Mouse (Mus musculus): Measurements from ENCODE around the gene Vkorc1l1. TPM values are rescaled to one million over a fixed set of nuclear protein-coding genes. Genes with fewer than 3 reads are reported as not detected.
"Not testable (repeated sequence)": the region's sequence is repeated elsewhere in the genome, so short reads cannot be mapped to it uniquely, and the experiment has no call there.

Vkorc1l1 gene
- polyA plus RNA-seq, 1 experiment from 2014 or later = 13.3 TPM

DNA sequence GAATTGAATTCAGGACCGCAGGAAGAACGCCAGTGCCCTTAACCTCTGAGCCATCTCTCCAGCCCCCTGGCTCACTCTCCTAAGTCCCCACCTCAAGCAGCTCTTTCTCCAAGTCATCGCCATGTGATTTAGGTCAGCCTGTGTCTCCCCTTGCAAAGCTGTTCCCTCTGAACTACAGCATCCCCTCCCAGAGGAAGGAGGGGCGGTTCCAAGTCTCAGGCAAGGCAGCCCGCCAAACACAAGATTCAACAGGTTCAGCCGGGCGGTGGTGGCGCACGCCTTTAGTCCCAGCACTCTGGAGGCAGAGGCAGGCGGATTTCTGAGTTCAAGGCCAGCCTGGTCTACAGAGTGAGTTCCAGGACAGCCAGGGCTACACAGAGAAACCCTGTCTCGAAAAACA lies 26.3 kb upstream of the Vkorc1l1 start:
- not testable (repeated sequence) for ATAC-seq (replicated peaks; ENCODE audit: extremely low read depth, insufficient read depth, low FRiP score); H3K27ac ChIP-seq (ENCODE audit: low read length); H3K27me3 ChIP-seq (ENCODE audit: control insufficient read depth, insufficient read depth, low read length); H3K9me3 ChIP-seq (replicated peaks; ENCODE audit: control insufficient read depth, low read length); H3K4me2 ChIP-seq (ENCODE audit: low read depth, low read length); H3K36me3 ChIP-seq (ENCODE audit: control insufficient read depth, insufficient read depth); H3K9ac ChIP-seq (ENCODE audit: low read length); H3K4me1 ChIP-seq (ENCODE audit: control insufficient read depth, insufficient read depth, low read length); H3K4me3 ChIP-seq (ENCODE audit: low read length)
- 75% methylated on average over 11 of the region's 11 CpGs for WGBS

DNA sequence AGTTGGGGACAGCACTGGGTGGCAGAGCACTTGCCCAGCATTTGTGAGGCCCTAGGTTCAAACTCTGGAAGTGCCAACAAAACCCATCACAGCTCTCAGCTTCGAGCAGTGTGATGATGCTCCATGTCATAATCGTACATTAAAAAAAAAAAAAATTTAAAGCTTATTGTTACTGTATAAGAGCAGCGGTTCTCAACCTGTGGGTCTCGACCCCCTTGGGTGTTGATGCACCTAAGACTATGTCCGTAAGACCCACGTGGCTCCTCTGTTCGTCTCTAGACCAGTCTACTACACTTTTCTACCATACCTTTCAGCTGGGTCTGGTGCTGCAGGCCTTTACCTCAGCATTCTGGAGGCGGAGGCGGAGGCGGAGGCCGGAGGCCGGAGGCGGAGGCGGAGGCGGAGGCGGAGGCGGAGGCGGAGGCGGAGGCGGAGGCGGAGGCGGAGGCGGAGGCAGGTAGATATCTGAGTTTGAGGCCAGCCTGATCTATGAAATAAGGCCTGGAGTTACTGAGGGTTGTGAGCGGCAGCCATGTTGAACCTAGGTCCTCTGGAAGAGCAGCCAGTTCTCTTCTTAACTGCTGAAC lies 23.6 kb upstream of the Vkorc1l1 start:
- no peak overlapping the region for H3K27ac ChIP-seq (ENCODE audit: low read length)
- H3K27me3 ChIP-seq (ENCODE audit: control insufficient read depth, insufficient read depth, low read length) = no peaks in the 10 kb centered on the region
- ATAC-seq (replicated peaks; ENCODE audit: extremely low read depth, insufficient read depth, low FRiP score) = no peak
- no peak overlapping the region for H3K9ac ChIP-seq (ENCODE audit: low read length)
- 85% methylated on average over 24 of the region's 24 CpGs for WGBS
- H3K4me3 ChIP-seq (ENCODE audit: low read length) = no peak overlapping the region
- H3K4me2 ChIP-seq (ENCODE audit: low read depth, low read length) = no peak overlapping the region
- H3K36me3 ChIP-seq (ENCODE audit: control insufficient read depth, insufficient read depth) = no peaks in the 10 kb centered on the region
- no peaks in the 10 kb centered on the region for H3K9me3 ChIP-seq (replicated peaks; ENCODE audit: control insufficient read depth, low read length)
- no peaks in the 10 kb centered on the region for H3K4me1 ChIP-seq (ENCODE audit: control insufficient read depth, insufficient read depth, low read length)

DNA sequence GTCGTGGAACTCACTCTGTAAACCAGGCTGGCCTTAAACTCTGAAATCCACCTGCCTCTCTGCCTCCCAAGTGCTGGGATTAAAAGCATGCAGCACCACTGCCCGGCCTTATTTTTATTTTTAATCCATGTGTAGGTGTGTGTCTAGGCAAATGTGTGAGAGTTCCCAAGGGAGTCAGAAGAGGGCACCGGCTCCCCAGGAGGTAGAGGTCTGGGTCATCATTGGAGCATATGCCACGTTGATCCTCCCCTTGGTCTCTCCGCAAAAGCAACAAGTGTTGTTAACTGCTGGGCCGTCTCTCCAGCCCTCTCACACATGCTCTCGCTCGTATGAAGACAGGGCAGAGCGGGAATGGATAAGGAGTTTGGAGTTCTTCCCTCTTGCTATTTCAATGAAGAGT lies 23.0 kb upstream of the Vkorc1l1 start:
- no peaks in the 10 kb centered on the region for H3K27me3 ChIP-seq (ENCODE audit: control insufficient read depth, insufficient read depth, low read length)
- H3K9ac ChIP-seq (ENCODE audit: low read length) = no peak overlapping the region
- no peak overlapping the region for H3K4me2 ChIP-seq (ENCODE audit: low read depth, low read length)
- no peaks in the 10 kb centered on the region for H3K36me3 ChIP-seq (ENCODE audit: control insufficient read depth, insufficient read depth)
- H3K4me3 ChIP-seq (ENCODE audit: low read length) = no peak overlapping the region
- H3K9me3 ChIP-seq (replicated peaks; ENCODE audit: control insufficient read depth, low read length) = no peaks in the 10 kb centered on the region
- no peaks in the 10 kb centered on the region for H3K4me1 ChIP-seq (ENCODE audit: control insufficient read depth, insufficient read depth, low read length)
- ATAC-seq (replicated peaks; ENCODE audit: extremely low read depth, insufficient read depth, low FRiP score) = no peak
- 72% methylated on average over 9 of the region's 9 CpGs for WGBS
- H3K27ac ChIP-seq (ENCODE audit: low read length) = no peak overlapping the region

DNA sequence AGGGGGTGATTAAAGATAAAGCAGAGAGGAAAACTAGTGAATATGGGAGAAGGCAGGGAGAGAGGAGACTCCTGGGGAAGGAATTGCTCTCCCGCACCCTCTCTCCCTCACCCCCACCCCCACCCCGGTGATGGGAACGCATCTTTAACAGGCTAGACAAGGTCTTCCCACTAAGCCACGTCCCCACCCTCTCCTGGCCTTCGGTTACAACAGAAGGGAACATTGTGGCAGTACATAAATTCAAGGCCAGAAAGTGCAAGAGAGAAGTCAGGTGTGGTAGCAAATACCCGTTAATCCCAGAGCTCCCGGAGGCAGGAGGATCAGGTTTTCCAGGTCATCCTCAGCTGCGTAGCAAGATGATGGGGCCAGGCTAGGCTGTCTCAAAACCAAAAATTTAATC lies 22.4 kb upstream of the Vkorc1l1 start:
- Histone ChIP-seq H3K4me2 (ENCODE audit: low read depth, low read length) (no peak overlapping the region), H3K9me3 (replicated peaks; ENCODE audit: control insufficient read depth, low read length) (no peaks in the 10 kb centered on the region), H3K9ac (ENCODE audit: low read length) (no peak overlapping the region), H3K4me1 (ENCODE audit: control insufficient read depth, insufficient read depth, low read length) (no peaks in the 10 kb centered on the region), H3K27me3 (ENCODE audit: control insufficient read depth, insufficient read depth, low read length) (no peaks in the 10 kb centered on the region), H3K27ac (ENCODE audit: low read length) (no peak overlapping the region), H3K36me3 (ENCODE audit: control insufficient read depth, insufficient read depth) (no peaks in the 10 kb centered on the region), H3K4me3 (ENCODE audit: low read length) (no peak overlapping the region)
- WGBS = 57% methylated on average over 8 of the region's 8 CpGs
- ATAC-seq (replicated peaks; ENCODE audit: extremely low read depth, insufficient read depth, low FRiP score) = no peak

DNA sequence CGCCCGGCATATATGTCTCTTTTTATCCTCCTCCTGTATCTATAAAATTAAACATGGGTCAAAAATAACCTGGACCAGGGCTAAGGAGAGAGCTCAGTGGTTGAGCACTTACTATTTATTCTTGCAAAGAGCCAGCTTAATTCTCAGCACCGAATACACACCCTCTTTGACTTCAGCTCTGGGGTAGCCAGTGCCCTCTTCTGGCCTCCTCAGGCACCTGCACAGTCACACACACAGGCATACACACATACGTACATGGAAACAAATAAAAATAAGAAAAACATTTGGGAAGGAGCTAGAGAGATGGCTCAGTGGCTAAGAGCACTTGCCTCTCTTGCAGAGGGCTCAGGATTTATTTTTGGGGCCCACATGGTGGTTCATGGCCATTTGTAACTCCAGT lies 19.8 kb upstream of the Vkorc1l1 start:
- no peaks in the 10 kb centered on the region for H3K27me3 ChIP-seq (ENCODE audit: control insufficient read depth, insufficient read depth, low read length)
- WGBS = 93% methylated on average over 4 of the region's 4 CpGs
- H3K36me3 ChIP-seq (ENCODE audit: control insufficient read depth, insufficient read depth) = no peaks in the 10 kb centered on the region
- H3K9ac ChIP-seq (ENCODE audit: low read length) = no peak overlapping the region
- no peak overlapping the region for H3K4me3 ChIP-seq (ENCODE audit: low read length)
- H3K4me2 ChIP-seq (ENCODE audit: low read depth, low read length) = no peak overlapping the region
- no peak for ATAC-seq (replicated peaks; ENCODE audit: extremely low read depth, insufficient read depth, low FRiP score)
- H3K4me1 ChIP-seq (ENCODE audit: control insufficient read depth, insufficient read depth, low read length) = no peaks in the 10 kb centered on the region
- H3K9me3 ChIP-seq (replicated peaks; ENCODE audit: control insufficient read depth, low read length) = no peaks in the 10 kb centered on the region
- no peak overlapping the region for H3K27ac ChIP-seq (ENCODE audit: low read length)

DNA sequence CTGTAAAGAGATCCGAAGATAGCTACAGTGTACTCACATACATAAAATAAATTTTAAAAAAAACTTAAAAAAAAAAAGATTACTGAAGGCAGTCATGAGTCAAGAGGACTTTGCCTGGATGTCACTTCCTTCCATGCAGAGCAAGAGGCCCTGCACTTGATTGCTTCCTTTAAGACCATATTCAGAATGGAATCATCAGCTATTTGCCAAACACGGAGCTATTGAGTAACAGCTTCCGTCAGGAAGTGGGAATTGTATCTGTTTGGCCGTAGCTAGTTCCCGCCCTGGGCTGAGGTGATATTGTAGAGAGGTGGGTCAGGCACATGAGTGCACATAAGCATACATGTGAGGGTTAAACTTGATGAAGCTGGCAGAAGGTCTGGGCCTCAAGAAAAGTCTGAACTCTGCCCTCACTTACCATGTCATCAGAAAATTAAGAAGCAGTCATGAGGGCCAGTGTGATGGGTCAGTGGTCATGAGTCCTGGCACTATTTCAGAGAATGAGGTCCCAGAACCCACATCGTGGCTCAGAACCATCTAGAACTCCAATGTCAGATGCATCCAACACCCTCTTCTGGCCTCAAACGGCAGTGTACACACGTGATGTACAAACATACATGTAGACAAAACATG lies 16.8 kb upstream of the Vkorc1l1 start:
- no peak overlapping the region for H3K4me2 ChIP-seq (ENCODE audit: low read depth, low read length)
- 85% methylated on average over 8 of the region's 8 CpGs for WGBS
- no peak overlapping the region for H3K27ac ChIP-seq (ENCODE audit: low read length)
- H3K9me3 ChIP-seq (replicated peaks; ENCODE audit: control insufficient read depth, low read length) = no peaks in the 10 kb centered on the region
- no peaks in the 10 kb centered on the region for H3K36me3 ChIP-seq (ENCODE audit: control insufficient read depth, insufficient read depth)
- H3K27me3 ChIP-seq (ENCODE audit: control insufficient read depth, insufficient read depth, low read length) = no peaks in the 10 kb centered on the region
- H3K9ac ChIP-seq (ENCODE audit: low read length) = no peak overlapping the region
- no peak overlapping the region for H3K4me3 ChIP-seq (ENCODE audit: low read length)
- H3K4me1 ChIP-seq (ENCODE audit: control insufficient read depth, insufficient read depth, low read length) = no peaks in the 10 kb centered on the region
- ATAC-seq (replicated peaks; ENCODE audit: extremely low read depth, insufficient read depth, low FRiP score) = no peak

DNA sequence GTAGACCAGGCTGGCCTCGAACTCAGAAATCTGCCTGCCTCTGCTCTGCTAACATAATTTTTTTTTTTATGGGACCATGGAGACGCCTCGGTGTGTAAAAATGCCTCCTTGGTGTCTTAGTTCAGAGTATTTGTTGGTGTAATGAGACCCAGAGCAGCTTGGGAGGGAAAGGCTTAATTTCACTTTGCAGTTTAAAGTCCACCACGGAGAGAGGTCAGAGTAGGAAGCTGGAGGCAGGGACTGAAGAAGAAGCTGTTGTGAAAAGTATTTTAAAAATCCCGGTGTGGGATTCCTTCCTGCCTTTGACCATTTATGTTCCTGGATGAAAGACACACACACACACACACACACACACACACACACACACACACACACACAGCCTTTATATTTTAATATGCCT lies 15.8 kb upstream of the Vkorc1l1 start:
- Histone ChIP-seq H3K4me3 (ENCODE audit: low read length) (no peak overlapping the region), H3K27ac (ENCODE audit: low read length) (no peak overlapping the region), H3K4me1 (ENCODE audit: control insufficient read depth, insufficient read depth, low read length) (no peaks in the 10 kb centered on the region), H3K9me3 (replicated peaks; ENCODE audit: control insufficient read depth, low read length) (no peaks in the 10 kb centered on the region), H3K36me3 (ENCODE audit: control insufficient read depth, insufficient read depth) (no peaks in the 10 kb centered on the region), H3K9ac (ENCODE audit: low read length) (no peak overlapping the region), H3K27me3 (ENCODE audit: control insufficient read depth, insufficient read depth, low read length) (no peaks in the 10 kb centered on the region), H3K4me2 (ENCODE audit: low read depth, low read length) (no peak overlapping the region)
- 74% methylated on average over 5 of the region's 5 CpGs for WGBS
- no peak for ATAC-seq (replicated peaks; ENCODE audit: extremely low read depth, insufficient read depth, low FRiP score)

DNA sequence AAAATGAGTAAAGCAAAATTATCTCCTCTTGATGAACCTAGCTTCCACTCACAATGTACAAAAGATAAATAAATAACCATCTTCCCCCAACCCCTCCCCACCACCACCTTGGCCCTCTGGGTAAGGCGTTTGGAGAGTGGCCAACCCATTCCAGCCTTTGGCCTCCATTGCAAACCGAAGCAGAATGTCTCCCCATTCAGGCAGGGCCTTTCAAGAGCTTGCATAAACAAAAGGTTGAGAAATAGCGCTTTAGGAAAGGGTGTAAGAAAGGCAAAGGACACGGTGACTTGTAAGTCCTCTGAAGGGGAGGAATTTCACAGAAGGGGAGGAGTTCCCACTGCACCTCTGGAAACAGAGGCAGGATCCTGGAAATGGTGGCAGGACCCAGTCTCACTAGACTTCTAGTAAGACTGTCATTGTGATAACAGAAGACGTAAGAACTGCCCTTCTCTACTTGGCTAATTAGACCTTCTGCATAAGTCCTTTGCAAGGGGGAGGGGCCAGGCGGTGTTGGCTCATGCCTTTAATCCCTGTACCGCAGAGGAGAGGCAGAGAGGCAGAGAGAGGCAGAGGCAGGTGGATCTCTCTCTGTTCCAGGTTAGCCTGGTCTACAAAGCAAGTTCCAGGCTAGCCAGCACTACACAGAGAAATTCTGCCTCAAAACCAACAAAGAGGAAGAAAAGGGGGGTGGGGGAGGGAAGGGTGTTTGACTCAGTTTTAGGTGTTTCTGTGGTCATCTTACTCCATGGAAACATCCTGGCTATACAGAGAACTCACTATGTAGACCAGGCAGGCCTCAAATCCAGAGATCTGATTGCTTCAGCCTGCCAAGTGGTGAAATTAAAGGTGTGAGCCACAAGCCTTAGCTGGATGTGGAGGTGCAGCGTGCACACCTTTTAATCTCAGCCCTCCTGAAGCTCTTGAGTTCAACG lies 11.6 kb upstream of the Vkorc1l1 start:
- Histone ChIP-seq H3K4me3 (ENCODE audit: low read length) (no peak overlapping the region), H3K27me3 (ENCODE audit: control insufficient read depth, insufficient read depth, low read length) (no peaks in the 10 kb centered on the region), H3K4me2 (ENCODE audit: low read depth, low read length) (no peak overlapping the region), H3K36me3 (ENCODE audit: control insufficient read depth, insufficient read depth) (no peaks in the 10 kb centered on the region), H3K27ac (ENCODE audit: low read length) (no peak overlapping the region), H3K4me1 (ENCODE audit: control insufficient read depth, insufficient read depth, low read length) (no peaks in the 10 kb centered on the region), H3K9me3 (replicated peaks; ENCODE audit: control insufficient read depth, low read length) (no peaks in the 10 kb centered on the region), H3K9ac (ENCODE audit: low read length) (no peak overlapping the region)
- ATAC-seq (replicated peaks; ENCODE audit: extremely low read depth, insufficient read depth, low FRiP score) = no peak
- 48% methylated on average over 9 of the region's 9 CpGs for WGBS

DNA sequence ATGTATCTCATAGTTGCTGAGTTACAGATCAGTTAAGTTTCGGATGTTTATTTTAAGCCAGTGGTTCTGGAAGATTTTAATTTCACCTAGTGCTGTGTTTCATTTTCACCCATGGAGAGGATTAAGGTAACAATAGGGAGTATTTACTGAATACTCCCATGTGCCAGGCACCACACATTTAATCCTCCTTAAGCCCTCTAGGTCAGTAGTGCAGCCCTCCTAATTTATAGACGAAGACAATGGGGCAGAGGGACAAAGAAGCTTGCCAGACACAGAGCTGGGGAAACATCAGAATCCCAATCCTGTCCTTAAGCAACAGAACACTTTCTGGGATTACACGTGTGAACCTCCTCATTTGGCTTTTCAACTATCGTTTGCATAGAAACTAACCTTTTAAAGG lies 4.8 kb upstream of the Vkorc1l1 start:
- 59% methylated on average over 4 of the region's 4 CpGs for WGBS
- H3K27ac ChIP-seq (ENCODE audit: low read length) = no peak overlapping the region
- no peak for ATAC-seq (replicated peaks; ENCODE audit: extremely low read depth, insufficient read depth, low FRiP score)

More for the DNA sequence above, 4.8 kb upstream of the Vkorc1l1 start:
- Histone ChIP-seq H3K4me1 (ENCODE audit: control insufficient read depth, insufficient read depth, low read length) (no peaks in the 10 kb centered on the region), H3K27me3 (ENCODE audit: control insufficient read depth, insufficient read depth, low read length) (no peaks in the 10 kb centered on the region), H3K4me3 (ENCODE audit: low read length) (no peak overlapping the region), H3K36me3 (ENCODE audit: control insufficient read depth, insufficient read depth) (no peaks in the 10 kb centered on the region), H3K4me2 (ENCODE audit: low read depth, low read length) (no peak overlapping the region), H3K9ac (ENCODE audit: low read length) (no peak overlapping the region), H3K9me3 (replicated peaks; ENCODE audit: control insufficient read depth, low read length) (no peaks in the 10 kb centered on the region)
